Mouse (Mus musculus): ENCODE data around the gene Hivep3. TPM values are rescaled to one million over a fixed set of nuclear protein-coding genes. Genes with fewer than 3 reads are reported as not detected.
A peak's percentile ranks its signal among the peaks of the same experiment; 100 is the strongest.

Gene Hivep3
- polyA plus RNA-seq, 1 experiment from 2014 or later: 8.6 TPM

DNA sequence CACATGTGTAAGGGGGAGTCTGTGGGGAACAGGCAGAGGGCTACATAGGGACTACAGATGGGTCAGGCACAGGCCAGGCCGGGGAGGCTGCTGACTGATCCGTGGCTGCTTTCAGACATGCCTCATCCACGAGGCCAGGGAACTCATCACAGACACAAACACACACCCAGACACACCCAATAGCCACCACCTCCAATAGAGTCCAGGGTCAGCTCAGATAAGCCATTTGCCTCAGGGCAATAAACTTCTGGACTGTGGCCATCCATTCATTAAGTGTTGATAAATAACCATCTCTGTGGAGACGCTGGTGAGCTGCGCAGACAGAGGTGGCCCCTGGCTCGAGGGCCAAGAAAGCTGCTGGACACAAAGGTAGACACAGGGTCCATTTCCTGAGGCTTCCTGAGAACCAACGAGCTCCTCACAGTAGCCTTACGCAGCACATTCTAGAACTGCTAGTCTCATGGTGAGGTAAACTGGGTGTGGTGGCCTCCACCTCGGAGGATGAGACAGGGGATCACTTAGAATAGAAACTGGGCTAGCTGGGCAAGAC lies 436.9 kb downstream of the Hivep3 start:
- H3K36me3 ChIP-seq (ENCODE audit: control insufficient read depth, insufficient read depth, low read length): no peaks in the 10 kb centered on the region
- no peak overlapping the region for H3K4me3 ChIP-seq (ENCODE audit: low read depth, low read length)
- H3K9me3 ChIP-seq (ENCODE audit: control insufficient read depth, low read depth, low read length): no peaks in the 10 kb centered on the region
- no peak for ATAC-seq (ENCODE audit: insufficient number of reproducible peaks, insufficient read depth, low FRiP score, low read depth)
- no peaks in the 10 kb centered on the region for H3K27me3 ChIP-seq (ENCODE audit: control insufficient read depth, insufficient read depth, low read length)
- WGBS: 48% methylated on average over 9 of the region's 9 CpGs
- H3K4me1 ChIP-seq (ENCODE audit: control insufficient read depth, insufficient read depth, low read length): peaks cover 7% of the 10 kb centered on the region; the same call in 1 of the 2 replicates
- H3K4me2 ChIP-seq (replicated peaks; ENCODE audit: low read depth, low read length): no peak overlapping the region
- H3K9ac ChIP-seq (replicated peaks; ENCODE audit: low read depth, low read length): no peak overlapping the region
- no peak overlapping the region for H3K27ac ChIP-seq (ENCODE audit: low read length)

DNA sequence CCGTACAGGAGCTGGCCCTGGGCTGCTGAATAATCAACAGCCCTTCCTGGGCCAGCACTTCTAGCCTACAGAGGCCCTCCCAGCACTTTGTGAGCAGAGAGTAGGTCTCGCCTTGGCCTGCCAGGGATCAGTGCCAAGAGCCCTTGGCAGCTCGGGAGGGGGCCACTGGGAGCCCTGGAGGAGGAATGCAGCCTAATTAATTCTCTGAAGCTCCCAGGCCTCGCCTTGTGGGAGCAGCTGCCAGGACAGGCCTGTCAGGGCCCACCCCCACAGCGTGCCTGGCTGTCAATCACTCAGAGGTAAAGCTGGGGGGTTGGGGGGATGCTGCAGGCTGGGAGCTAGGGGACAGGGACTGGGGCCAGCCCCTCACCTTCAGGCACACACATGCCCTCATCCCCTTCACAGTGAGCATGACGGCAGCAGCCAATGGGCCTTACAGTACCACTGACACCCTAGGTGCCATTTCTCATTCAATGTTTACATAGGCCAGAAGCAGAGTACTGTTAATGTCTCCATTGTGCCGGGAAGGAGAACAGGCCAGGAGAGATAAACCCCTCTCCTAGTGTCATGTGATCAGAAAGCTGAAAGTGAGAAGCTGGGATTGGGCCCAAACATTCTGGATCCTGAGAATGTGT lies 438.6 kb downstream of the Hivep3 start:
- H3K4me2 ChIP-seq (replicated peaks; ENCODE audit: low read depth, low read length): no peak overlapping the region
- H3K9ac ChIP-seq (replicated peaks; ENCODE audit: low read depth, low read length): no peak overlapping the region
- no peak overlapping the region for H3K4me3 ChIP-seq (ENCODE audit: low read depth, low read length)
- peak; percentile 46; the same call in 1 of the 2 replicates for ATAC-seq (ENCODE audit: insufficient number of reproducible peaks, insufficient read depth, low FRiP score, low read depth)
- no peaks in the 10 kb centered on the region for H3K36me3 ChIP-seq (ENCODE audit: control insufficient read depth, insufficient read depth, low read length)
- H3K9me3 ChIP-seq (ENCODE audit: control insufficient read depth, low read depth, low read length): no peaks in the 10 kb centered on the region
- 16% methylated on average over 7 of the region's 7 CpGs for WGBS
- H3K27ac ChIP-seq (ENCODE audit: low read length): peak overlapping the region; percentile 21; the same call in 1 of the 2 replicates
- peaks cover 7% of the 10 kb centered on the region; the same call in 1 of the 2 replicates for H3K4me1 ChIP-seq (ENCODE audit: control insufficient read depth, insufficient read depth, low read length)
- H3K27me3 ChIP-seq (ENCODE audit: control insufficient read depth, insufficient read depth, low read length): no peaks in the 10 kb centered on the region

DNA sequence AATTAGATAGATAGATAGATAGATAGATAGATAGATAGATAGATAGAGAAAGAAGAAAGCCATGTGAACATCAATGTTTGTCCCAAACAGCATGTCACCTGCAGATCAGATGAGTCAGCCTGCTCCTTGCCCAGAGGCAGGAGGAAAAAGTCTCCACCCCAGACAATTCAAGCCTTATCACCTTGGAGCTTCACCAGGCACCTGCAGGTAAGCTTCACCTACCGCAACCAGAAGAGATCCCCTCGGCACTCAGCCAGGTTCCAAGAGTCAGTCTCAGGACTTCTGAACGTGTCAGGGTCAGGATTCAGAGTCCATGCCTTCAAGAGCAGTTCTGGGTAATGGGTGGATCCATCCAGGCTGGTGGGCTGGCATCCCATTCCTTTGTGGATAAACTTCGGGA lies 445.5 kb downstream of the Hivep3 start:
- H3K27ac ChIP-seq (ENCODE audit: low read length): no peak overlapping the region
- 85% methylated on average over 4 of the region's 4 CpGs for WGBS
- no peak overlapping the region for H3K4me2 ChIP-seq (replicated peaks; ENCODE audit: low read depth, low read length)
- H3K4me1 ChIP-seq (ENCODE audit: control insufficient read depth, insufficient read depth, low read length): no peaks in the 10 kb centered on the region
- no peaks in the 10 kb centered on the region for H3K36me3 ChIP-seq (ENCODE audit: control insufficient read depth, insufficient read depth, low read length)
- H3K9ac ChIP-seq (replicated peaks; ENCODE audit: low read depth, low read length): no peak overlapping the region
- ATAC-seq (ENCODE audit: insufficient number of reproducible peaks, insufficient read depth, low FRiP score, low read depth): no peak
- no peak overlapping the region for H3K4me3 ChIP-seq (ENCODE audit: low read depth, low read length)
- H3K27me3 ChIP-seq (ENCODE audit: control insufficient read depth, insufficient read depth, low read length): no peaks in the 10 kb centered on the region
- H3K9me3 ChIP-seq (ENCODE audit: control insufficient read depth, low read depth, low read length): no peaks in the 10 kb centered on the region

DNA sequence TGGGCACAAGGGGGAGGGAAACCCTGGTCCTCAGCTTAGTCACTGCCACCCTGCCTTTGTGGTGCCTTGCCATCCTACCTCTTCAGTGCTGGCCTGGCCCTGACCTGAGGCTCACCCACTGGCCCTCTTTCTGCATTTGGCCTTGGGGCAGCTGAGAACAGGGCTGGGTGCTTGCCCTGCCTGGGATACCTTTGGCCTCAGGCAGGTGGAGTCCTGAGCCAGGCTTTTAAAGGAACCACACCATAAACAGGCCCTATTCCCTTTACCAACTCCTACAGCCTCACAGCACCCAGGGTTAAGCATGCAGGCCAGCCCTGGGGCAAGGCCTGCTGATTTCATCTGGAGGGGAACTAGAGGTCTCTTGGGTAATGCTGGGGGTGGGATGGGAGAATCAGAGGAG lies 447.0 kb downstream of the Hivep3 start:
- Histone ChIP-seq H3K9me3 (ENCODE audit: control insufficient read depth, low read depth, low read length) (no peaks in the 10 kb centered on the region), H3K9ac (replicated peaks; ENCODE audit: low read depth, low read length) (no peak overlapping the region), H3K27me3 (ENCODE audit: control insufficient read depth, insufficient read depth, low read length) (no peaks in the 10 kb centered on the region), H3K4me1 (ENCODE audit: control insufficient read depth, insufficient read depth, low read length) (no peaks in the 10 kb centered on the region), H3K36me3 (ENCODE audit: control insufficient read depth, insufficient read depth, low read length) (no peaks in the 10 kb centered on the region), H3K4me2 (replicated peaks; ENCODE audit: low read depth, low read length) (no peak overlapping the region), H3K4me3 (ENCODE audit: low read depth, low read length) (no peak overlapping the region), H3K27ac (ENCODE audit: low read length) (no peak overlapping the region)
- ATAC-seq (ENCODE audit: insufficient number of reproducible peaks, insufficient read depth, low FRiP score, low read depth): no peak

DNA sequence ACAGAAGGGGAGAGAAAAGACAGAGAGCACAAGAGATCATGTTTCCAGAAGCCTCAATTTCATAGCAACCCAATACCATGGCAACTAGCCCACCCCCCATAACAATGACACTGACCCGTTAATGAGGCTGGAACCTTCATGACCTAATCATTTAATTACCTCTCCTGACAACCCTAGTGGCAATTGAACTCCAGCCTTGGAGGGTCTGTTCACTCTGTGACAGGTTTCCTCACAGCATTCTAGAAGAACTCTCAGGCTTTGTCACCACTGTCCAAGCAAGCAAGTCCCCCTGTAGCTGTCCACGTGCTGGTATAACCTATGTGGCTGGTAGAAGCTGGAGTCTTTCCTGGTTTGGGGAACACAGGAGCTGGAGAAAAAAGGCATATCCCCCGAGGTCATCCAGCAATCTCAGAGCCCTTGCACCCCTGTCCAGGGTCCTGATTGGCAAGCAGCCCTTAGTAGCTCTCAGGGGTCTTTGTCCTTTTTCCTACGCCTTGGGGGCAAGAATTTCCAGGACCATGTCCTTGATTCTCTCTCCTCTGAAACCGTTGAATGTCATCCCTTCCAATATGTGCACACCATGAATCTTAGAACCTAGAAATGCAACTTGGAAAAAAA lies 450.9 kb downstream of the Hivep3 start:
- no peak overlapping the region for H3K27ac ChIP-seq (ENCODE audit: low read length)
- no peak for ATAC-seq (ENCODE audit: insufficient number of reproducible peaks, insufficient read depth, low FRiP score, low read depth)
- no peak overlapping the region for H3K4me3 ChIP-seq (ENCODE audit: low read depth, low read length)
- 23% methylated on average over 5 of the region's 5 CpGs for WGBS
- no peaks in the 10 kb centered on the region for H3K4me1 ChIP-seq (ENCODE audit: control insufficient read depth, insufficient read depth, low read length)
- H3K9me3 ChIP-seq (ENCODE audit: control insufficient read depth, low read depth, low read length): no peaks in the 10 kb centered on the region
- H3K27me3 ChIP-seq (ENCODE audit: control insufficient read depth, insufficient read depth, low read length): no peaks in the 10 kb centered on the region
- no peak overlapping the region for H3K9ac ChIP-seq (replicated peaks; ENCODE audit: low read depth, low read length)
- H3K4me2 ChIP-seq (replicated peaks; ENCODE audit: low read depth, low read length): no peak overlapping the region
- H3K36me3 ChIP-seq (ENCODE audit: control insufficient read depth, insufficient read depth, low read length): no peaks in the 10 kb centered on the region

DNA sequence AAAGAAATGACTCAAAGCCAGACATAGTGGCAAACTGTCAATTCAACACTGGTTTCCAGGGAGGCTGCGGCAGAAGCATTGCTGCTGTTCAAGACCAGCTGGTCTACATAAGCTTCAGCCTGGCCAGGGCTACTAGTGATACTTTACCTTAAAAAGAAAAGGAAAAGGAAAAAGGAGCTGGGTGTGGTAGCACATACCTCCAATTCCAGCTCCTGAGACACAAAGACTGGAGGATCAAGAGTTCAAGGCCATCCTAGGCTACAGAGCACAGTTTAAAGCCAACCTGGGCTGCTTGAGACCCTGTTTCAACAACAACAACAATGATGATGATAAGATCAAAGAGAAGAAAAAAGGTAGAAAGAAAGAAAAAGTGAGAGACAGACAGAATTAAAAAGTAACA lies 452.9 kb downstream of the Hivep3 start:
- Histone ChIP-seq H3K9ac (replicated peaks; ENCODE audit: low read depth, low read length) (no peak overlapping the region), H3K4me1 (ENCODE audit: control insufficient read depth, insufficient read depth, low read length) (no peaks in the 10 kb centered on the region), H3K27me3 (ENCODE audit: control insufficient read depth, insufficient read depth, low read length) (no peaks in the 10 kb centered on the region), H3K4me3 (ENCODE audit: low read depth, low read length) (no peak overlapping the region), H3K27ac (ENCODE audit: low read length) (no peak overlapping the region), H3K9me3 (ENCODE audit: control insufficient read depth, low read depth, low read length) (no peaks in the 10 kb centered on the region), H3K4me2 (replicated peaks; ENCODE audit: low read depth, low read length) (no peak overlapping the region), H3K36me3 (ENCODE audit: control insufficient read depth, insufficient read depth, low read length) (no peaks in the 10 kb centered on the region)
- no peak for ATAC-seq (ENCODE audit: insufficient number of reproducible peaks, insufficient read depth, low FRiP score, low read depth)
- WGBS: 86% methylated on average over 1 of the region's 1 CpGs

DNA sequence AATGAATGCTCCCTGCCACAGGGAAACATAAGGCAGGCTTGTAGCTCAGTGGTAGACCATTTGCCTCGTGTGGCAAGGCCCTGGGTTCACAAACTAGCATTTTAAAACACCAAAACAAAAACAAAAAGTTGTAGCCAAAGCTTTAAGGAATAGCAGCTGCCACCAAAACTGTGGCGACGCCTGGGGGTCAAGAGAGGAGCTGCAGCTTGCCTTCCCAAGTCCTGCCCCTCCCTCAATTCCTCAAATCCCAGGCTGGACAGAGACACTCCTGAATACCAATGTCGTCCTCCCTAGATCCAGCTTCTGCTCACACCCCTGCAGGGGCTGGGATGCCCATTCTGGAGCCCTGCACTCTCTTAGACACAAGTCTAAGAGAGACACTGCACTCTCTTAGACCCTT lies 453.4 kb downstream of the Hivep3 start:
- Histone ChIP-seq H3K9me3 (ENCODE audit: control insufficient read depth, low read depth, low read length) (no peaks in the 10 kb centered on the region), H3K4me1 (ENCODE audit: control insufficient read depth, insufficient read depth, low read length) (peaks cover under 1% of the 10 kb centered on the region; the same call in 1 of the 2 replicates), H3K9ac (replicated peaks; ENCODE audit: low read depth, low read length) (no peak overlapping the region), H3K27ac (ENCODE audit: low read length) (no peak overlapping the region), H3K4me2 (replicated peaks; ENCODE audit: low read depth, low read length) (no peak overlapping the region), H3K36me3 (ENCODE audit: control insufficient read depth, insufficient read depth, low read length) (no peaks in the 10 kb centered on the region), H3K27me3 (ENCODE audit: control insufficient read depth, insufficient read depth, low read length) (no peaks in the 10 kb centered on the region), H3K4me3 (ENCODE audit: low read depth, low read length) (no peak overlapping the region)
- WGBS: 6% methylated on average over 4 of the region's 4 CpGs
- ATAC-seq (ENCODE audit: insufficient number of reproducible peaks, insufficient read depth, low FRiP score, low read depth): no peak

Measured in stomach, embryonic 14.5 days (tissue).